Mouse (Mus musculus) c-Kit-positive CD71-positive TER-119-negative erythroid progenitor cells, embryonic 14.5 days (primary cell): ENCODE measurements around the gene Cmtm5.

Experiments used
- DNase-seq: peaks from one replicate; pipeline ENCODE4 v3.0.0-alpha.2; 2013; ENCODE audit warnings: low read depth

The Cmtm5 gene

DNA sequence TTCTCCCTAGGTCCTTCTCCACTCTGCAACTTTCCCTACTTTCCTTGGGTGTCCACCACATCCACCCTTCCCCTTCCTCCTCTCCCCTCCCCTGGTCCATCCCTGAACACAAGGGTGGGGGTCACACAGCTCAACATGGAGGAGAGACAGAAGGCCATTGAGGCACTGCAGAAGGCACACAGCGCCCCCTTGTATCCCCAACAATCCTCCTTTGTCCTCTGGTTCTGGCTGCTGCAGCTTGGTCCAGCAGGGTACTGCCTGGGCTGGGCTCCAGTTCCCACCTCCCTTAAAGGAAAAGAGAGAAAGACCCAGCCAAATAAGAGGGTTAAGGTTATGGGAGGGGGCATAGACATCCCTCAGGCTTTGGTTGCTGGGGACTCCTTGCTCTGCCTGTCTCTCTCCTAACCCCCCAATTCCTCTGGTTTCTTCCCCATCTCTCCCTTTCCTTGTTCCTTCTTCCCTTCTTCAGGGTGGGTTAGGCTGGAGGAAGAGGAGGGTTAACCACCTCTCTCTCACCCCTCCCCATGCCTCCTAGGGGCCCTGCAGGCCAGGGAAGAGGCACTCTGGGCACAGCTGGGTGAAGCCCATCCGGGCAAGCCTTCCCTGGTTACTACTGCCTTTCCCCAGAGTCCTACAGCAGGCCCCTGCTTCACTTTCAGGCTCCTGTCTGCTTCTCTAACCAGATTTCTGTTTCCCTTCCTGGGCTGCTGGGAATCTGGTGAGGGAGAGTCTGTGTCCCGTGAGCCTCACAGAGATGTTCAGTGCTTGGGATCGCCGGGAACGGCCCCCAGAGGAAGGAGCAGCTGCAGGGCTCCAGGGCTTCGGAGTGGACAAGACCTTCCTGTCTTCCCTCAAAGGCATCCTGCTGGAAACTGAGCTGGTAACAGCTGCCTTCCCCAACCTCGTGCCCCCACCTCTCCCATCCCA is at the start of gene Cmtm5:
Gene Cmtm5, plus strand, starts transcription at position 358 of the 927 bp plus-strand sequence.
- no peak for DNase-seq

DNA sequence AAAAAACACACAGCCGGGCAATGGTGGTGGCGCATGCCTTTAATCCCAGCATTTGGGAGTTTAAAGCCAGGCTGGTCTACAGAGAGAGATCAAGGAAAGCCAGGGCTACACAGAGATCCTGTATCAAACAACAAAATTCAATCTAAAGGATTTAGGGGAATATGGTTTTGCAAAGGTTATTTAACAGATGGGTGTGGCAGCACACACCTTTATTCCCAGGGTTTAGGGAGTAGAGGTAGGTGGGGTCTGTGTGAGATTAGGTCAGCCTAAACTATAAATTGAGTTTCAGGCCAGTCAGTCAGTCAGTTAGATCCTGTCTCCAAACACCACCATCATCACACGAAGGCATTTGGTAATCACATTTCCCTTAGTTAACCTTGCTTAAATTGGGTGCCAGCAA is 43.9 kb upstream of the Cmtm5 start, which contains the start of gene Pabpn1:
Gene Pabpn1, plus strand, starts transcription at position 301 of the 400 bp plus-strand sequence.
- no peak for DNase-seq

DNA sequence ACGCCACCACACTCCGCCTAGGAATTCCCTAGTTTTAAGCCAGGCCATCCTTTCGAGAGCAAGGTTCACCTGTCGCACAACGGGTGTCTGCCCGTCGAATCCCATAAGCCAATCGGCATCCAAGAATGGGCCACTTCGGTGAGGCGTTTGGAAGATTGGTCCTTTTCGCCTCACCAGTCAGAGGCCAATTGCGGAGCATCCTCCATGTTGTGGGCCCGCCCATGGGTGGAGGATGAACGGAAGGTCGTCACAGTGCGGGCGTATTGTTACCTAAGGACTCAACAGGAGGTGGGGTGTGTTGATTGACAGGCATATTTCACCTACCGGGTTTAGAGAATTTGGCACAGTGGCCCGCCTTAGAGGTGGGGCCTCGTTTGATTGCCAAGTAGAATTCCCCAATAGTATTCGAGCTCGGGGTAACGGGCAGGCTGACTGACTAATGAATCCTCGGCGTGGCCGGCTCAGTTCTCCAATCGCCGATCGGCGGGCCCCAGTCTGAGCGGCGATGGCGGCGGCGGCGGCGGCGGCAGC is 42.3 kb upstream of the Cmtm5 start:
- peak; percentile 100 for DNase-seq

DNA sequence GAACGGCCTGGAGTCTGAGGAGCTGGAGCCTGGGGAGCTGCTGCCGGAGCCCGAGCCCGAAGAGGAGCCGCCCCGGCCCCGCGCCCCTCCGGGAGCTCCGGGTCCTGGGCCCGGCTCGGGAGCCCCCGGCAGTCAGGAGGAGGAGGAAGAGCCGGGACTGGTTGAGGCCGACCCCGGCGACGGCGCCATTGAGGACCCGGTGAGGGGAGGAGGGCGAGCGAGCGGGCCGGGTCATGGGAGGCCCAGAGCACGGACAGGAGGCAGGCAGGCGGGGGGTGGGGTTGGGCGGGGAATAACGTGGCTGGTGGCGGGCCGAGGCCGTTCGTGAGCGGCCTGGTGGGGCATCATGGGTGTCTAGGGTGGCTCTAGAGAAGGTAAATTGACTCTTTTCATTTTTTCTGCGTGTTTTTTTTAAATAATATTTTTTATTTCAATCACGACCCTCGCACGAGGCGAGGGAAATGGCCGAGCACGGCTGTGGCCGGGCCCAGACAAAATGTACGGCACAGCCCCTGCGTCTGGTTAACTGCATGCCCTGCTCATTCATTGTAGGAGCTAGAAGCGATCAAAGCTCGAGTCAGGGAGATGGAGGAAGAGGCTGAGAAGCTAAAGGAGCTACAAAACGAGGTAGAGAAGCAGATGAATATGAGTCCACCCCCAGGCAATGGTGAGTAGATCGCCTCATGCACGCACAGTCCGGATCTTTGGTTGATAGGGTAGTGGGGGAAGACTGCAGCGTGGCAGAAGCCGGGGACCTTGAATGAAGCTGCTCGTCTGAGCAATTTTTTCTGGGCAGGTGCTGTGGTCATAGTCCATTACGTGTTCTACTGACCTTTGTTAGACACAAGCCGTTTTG is 41.5 kb upstream of the Cmtm5 start:
- no peak for DNase-seq

DNA sequence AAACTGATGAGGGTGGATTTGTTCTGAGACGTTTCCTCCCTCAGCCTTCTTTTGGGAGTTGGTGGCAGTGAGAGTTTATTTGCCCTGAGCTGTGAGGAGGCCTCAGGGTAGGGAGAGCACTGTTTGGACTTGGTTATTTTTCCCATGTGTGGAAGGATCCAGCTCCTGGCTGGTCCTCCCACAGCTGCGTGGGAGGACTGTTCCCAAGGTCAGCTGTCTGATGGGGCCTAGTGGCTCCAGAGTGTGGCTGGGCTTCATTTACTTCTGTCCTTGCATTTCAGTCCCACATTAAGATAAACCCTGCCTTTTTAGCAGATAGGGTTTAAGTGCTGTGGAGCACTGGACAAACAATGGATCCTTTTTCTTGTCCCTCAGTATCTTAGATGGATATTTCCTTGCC is 38.6 kb upstream of the Cmtm5 start:
- DNase-seq: no peak

DNA sequence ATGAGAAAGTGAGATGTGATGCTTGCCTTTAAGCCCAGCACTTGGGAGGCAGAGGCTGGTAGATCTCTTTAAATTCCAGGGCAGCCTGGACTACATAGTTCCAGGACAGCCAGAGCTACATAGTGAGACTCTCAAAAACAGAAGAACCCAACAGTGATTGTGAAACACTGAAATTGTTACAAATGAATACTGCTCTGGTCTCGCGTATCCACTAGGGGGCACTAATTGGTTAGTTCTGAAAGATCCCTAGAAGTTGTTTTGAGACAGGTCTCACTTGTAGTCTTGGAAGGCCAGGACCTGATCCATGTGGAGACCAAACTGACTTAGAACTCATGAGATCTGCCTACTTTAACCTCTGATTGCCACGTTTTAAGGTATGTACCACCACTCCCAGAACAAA is 35.7 kb upstream of the Cmtm5 start:
- peak; percentile 52 for DNase-seq

DNA sequence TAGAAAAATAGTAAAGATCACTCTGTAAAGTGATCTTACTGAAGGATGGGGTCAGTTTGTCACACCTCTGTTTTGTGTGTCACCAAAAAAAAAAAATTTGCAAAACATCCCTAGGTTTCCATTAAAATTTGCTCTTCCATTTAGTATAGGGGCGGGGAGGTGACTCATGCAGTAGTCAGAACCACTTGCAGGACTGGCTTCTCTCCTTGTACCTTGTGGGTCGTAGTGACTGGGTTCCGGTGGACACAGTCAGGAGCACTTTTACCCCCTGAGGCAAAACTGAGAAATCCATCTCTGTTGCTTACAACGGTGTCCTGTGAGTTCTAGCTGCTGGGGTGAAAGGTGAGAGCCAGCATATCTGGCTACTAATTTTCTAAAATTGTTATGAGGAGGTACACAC is 32.4 kb upstream of the Cmtm5 start:
- no peak for DNase-seq

DNA sequence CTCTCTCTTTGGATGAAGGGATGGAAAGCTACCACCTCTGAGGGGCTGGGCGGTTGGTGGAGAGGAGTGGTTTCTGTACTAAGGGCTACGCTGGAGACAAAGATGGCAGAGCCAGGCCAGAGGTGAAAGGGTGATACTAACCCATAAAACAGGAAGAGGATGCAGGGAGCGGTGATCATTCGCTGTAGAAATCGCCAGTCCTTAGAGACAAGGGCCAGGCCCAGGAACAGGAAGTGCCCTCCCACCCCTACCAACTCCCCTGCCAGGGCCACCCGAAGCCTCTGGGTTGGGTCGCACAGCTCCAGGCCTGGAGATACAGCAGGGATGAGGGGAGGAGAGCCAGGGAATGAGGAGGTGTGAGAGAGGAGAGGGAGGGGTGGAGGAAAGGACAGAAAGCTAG is 27.4 kb upstream of the Cmtm5 start:
- no peak for DNase-seq

DNA sequence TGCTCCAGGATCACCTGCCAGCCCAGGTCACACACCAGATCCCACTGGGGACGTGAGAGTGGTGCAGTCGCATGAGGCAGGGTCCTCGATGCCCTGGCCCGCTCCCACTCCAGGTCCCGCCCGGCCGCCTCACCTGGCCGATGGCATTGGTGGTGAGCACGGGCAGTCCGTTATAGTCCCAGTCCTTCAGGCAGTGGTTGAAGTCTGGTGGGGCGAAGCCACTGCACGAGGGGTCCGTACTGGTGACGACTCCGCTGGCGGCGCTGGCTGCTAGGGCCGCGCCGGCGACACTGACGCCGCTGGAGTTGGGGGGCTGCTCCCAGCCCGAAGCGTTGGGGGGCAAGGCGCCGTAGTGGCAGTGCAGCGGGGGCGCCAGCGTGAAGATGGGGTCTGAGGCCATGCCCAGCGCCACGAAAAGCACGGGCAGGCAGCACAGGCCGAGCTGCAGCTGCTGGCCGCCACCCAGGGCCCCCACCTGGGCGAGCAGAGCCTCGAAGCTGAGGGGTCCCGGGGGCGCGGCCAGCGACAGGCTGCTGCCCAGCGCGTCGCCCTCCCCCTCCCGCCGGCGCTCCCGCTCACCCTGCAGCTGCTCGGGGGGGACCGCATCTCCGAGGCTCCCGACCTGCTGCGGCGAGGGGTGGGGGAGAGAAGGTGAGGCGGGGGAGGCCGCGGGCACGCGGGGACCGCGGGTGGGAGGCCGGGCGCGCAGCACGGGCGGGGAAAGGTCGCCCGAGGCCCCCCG is 23.8 kb upstream of the Cmtm5 start:
- DNase-seq: no peak

DNA sequence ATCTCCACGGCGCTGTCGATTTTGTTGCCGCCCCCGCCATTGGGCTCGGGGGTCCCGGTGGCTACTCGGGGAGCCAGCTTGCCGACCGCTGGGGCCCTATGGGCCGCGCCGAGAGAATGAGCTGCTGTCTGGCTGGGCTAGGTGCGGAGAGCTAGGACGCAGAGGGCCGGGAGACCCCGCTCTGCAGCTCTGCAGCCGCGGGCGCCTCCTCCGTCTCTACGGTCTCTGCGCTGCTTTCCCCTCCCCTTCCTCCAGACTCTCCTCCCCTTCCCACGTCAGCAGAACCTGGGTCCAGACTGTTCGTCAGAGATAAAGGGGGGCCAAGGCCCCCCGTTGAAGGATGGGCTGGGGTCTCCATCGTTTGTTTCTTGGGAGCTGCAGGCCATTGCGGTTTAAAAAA is 23.2 kb upstream of the Cmtm5 start, which contains the start of gene Slc22a17:
Gene Slc22a17, minus strand, starts transcription at position 247 of the 400 bp plus-strand sequence.
- DNase-seq: no peak

DNA sequence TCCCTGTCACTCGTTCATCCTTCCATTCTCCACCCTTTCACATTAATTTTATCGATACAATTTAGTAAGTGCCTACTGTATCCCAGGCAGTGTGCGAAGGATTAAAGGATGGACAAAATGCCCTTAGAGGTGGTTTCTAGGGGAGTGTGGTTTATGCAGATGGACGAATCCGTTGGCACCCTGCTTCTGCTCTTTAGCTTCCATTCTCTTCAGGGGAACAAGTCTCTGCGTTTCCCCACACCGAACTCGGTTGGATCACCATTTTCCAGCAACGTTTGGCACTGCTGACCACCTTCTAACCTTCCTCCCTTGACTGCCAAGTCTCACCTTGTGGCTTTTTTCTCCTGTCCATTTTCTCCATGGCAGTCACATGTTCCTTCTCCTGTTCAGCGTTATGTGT is 22.7 kb upstream of the Cmtm5 start:
- DNase-seq: no peak

DNA sequence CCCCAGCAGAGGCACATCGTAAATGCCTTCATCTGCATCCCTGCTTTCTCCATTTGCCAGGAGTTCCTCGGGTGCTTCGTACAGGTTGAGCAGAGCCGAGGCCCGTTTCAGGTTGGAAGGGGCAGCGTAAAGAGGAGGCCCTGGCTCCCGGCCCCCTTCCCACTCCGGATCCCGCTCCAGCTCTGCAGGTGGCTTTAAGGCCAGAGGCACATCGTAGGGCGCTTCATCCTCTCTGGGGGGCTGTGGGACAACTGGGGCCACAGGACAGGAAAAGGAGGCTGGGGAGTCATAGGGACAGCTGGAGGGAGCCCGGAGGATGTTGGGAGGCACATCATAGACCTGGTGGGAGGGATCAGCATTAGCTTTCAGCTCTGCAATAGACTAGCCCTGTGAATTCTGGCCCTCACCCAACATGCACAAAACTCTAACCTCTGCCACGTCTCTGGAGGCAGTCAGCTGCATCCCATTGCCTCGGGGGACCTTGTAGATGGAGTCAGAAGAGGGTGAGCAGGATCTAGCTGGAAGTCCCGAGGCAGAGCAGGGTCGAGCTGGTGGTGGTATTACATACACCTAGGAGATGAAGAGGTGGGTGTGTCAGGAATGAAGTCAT is 15.9 kb upstream of the Cmtm5 start:
- DNase-seq: no peak

DNA sequence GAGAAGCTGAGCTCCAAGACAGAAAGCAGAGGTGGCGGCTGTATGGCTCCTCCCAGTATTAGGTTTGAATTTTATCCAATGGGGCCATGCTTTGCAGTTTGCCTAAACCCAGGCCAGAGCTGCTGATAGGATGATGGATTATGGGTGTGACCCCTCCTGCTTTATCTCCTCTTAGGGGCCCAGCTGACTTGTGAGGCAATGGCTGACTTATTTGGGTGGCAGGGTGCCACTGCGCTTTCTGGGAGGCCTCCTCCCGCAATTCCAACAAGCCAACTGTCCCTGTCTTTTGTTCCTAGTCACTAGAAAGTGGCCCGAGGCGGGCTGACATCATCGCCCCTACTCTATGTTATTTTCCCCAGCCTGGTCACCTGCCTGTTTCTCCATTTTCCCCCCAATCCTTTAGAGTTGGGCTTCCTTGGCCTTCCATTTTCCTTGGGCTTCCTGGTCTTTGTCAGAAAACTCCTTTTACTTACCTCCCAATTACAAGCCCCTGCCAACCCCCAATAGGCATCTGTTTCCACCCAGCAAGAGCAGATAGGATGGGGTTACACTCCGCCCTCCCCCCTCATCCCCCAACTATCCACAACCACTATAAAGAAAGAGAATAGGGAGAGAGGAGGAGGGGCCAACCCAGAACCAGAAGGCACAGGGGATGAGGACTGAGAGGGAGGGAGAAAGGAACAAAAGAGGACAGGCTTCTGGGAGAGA is 11.3 kb upstream of the Cmtm5 start:
- DNase-seq: no peak

DNA sequence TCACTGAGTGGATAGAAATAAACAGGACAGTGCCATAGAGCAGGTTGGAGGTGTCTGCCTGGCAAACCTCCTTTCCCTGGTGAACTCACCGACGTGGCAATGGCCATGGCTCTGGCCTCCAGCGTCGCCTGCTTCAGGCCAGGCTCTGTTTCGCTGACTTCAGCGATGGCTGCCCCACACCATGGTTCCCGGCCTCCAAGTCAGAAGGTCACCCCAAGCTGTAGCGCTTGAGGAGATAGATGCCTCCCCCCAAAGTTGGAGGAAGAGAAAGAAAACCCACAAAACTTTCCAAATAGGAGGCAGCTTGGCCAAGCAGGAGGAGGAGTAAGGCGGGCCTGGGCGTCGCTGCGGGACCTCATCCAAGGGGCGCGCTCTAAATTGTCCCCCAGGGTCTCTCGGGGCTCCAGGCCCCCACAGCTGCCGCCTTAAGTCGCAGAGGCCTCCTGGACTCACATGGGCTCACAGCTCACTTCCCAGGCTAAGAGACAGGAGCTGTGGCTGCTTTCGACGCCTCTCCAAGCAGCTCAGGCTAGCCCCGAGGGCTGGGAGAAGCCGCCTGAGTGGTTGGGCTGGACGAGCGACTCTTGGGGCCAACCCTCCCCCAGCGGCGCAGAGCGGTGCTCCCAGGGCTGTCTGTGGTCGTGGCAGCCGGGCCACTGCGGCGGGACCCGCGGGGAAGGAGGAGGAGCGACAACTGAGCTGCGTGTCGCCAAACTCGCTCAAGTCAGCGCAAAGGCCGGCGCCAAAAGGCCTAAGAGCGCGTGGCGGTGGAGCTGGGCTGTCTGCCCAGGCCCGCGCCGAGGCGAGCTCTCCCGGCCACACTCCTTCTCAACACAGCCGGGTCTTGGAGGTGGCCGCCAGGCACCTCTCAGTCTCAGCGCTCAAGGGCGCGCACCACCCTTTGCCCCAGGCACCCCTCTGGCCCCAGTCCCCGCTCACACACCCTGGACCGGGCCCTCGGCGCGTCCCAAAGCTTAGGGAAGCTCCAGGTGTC is 10.4 kb upstream of the Cmtm5 start, which contains the start of gene Efs:
Gene Efs, minus strand, starts transcription at position 778 of the 994 bp plus-strand sequence.
- DNase-seq: no peak

DNA sequence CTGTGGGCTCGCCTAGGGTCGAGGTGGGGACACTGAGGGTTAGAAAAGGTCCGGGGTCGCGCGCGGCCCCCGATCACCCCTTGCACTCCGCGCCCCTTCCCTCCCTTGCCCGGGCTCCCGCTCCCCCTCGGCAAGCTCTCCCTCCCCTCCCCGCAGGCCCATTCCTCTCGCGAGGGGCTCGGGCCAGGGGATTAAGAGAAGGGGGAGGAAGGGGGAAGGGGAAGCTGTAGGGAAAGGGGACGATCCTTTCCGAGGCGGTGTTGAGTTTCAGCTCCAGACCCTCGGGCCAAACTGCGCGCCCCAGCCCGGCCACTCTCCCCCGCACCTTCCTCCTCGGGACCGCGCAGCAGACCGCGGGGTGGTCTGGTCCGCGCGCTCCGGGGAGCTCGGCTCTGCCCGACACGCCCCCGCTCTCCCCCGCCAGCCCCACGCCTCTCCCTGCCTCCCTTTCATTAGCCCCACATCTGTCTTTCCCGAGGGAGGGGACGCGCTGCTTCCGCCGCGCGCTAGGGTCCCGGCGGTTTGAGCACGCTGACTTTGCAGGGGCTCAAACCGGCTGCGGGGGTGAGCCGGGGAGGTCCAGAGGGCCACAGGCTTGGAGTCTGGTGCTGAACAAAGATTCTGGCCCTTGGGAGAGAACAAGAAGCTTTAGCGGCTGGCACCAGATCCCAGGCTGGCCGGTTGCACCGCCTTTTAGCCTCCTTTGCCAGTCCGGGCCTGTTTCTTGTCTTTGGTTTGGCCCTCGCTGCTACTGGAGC is 9.5 kb upstream of the Cmtm5 start:
- no peak for DNase-seq

DNA sequence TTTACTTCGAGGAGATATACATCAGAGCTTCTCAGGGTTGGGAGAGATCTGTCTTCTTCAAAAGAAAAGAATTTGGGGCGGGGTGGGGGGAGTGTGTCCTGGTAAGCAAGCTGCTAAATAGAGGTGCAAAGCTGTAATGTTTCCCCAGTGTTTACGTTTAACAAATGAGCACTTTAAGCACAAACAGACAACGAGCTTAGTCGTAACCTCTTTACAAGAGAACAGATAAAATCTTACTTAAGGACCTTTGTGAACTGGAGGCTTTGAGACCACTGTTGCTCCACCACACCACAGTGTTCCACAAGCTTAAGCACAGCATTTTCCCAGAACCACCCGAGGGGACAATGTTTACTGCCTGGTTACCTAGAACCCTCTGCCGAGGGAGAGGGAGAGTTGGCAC is 8.8 kb upstream of the Cmtm5 start:
- DNase-seq: no peak

DNA sequence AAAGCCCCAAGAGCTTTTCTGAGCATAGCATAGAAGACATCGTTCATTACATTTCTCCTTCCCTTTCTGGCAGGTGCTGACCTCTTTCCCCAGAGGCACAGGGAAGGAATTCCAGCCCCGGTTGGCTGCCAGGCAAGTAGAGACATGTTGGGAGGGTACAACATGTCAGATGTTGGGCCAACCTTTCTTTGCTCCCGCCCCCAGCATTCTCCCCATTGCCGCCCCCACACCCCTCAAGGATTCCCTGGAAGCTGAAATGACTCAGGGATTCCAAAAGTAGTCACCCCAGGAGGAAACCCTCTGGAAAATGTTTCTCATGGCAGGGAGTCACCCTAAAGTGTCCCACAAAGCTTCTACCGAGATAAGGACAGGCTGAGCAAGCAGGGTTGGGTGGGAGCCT is 6.3 kb upstream of the Cmtm5 start:
- DNase-seq: no peak

DNA sequence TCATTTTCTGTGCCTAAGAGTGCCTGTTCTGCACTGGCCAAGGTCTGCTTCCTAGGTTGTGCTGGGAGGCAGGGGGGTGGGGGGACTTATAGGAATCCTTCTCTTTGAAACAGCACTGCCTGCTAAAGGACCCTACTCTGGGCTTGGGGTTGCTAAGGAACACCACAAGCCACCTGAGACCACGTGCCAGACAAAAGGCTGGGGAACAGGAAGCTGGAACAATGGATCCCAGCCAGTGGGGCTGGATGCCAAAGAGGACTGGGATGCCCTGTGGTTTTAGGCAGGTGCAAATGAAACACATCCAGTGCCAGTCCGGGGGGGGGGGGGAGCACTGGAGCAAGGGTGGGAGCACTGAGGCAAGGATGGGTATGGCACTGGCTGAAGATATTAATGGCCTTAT is 5.6 kb upstream of the Cmtm5 start:
- DNase-seq: no peak
